Mouse (Mus musculus): ENCODE results near the gene Pald1.

DNA sequence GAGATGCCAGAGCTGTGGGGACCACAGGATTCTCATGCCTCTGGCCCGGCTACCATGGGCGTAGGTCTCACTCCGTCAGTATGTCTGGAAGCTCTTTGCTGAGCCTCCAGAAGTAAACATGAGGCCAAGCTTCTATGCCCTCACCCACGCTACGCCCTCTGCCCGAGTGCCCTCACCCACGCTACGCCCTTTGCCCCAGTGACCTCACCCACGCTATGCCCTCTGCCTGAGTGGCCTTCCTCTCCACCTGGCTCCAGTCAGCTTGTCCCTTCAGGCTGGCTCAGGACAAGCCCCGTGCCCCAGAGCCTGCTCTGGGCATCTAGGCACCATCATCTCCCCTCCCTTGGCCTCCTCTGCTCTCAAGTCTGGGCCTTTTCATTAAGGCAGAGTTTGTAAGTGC is 55.8 kb downstream of the Pald1 start:
- TF ChIP-seq POLR2A (IDR thresholded peaks at IDR 0.05; ENCODE audit: low read depth, low read length), result no peak
- no peak for TF ChIP-seq CTCF (IDR thresholded peaks at IDR 0.05; ENCODE audit: extremely low read depth, insufficient read depth, insufficient read length, insufficient replicate concordance)

Data from spleen, adult 2 months (tissue).